Mouse (Mus musculus) lung, embryonic 14.5 days (tissue): ENCODE results near the gene Med10. TPM values are rescaled to one million over a fixed set of nuclear protein-coding genes. Genes with fewer than 3 reads are reported as not detected.
A peak's percentile ranks its signal among the peaks of the same experiment; 100 is the strongest.

Experiments used
- ATAC-seq: fragments of 200-750 bp; cut with Nextera tagmentation; 2 replicates; pipeline ENCODE4 v1.8.0; 2017; ENCODE audit warnings: mild to moderate bottlenecking, moderate TSS enrichment, moderate library complexity; ENCODE audit not compliant: insufficient read depth
- DNase-seq: peaks from one replicate; pipeline ENCODE4 v3.0.0-alpha.2; 2015
- H3K27ac ChIP-seq: fragments of 300-500 bp; sonication (generic); 2 replicates; pipeline ENCODE4 v1.5.1; 2014; ENCODE audit warnings: low read depth, mild to moderate bottlenecking, moderate library complexity
- H3K27me3 ChIP-seq: fragments of 300-500 bp; sonication (generic); 2 replicates; pipeline ENCODE4 v1.6.1; 2014; ENCODE audit warnings: low read length, control low read depth; ENCODE audit not compliant: insufficient read depth
- H3K36me3 ChIP-seq: fragments of 300-500 bp; sonication (generic); 2 replicates; pipeline ENCODE4 v1.6.1; 2014; ENCODE audit warnings: control low read depth; ENCODE audit not compliant: insufficient read depth
- H3K4me1 ChIP-seq: fragments of 300-500 bp; sonication (generic); 2 replicates; pipeline ENCODE4 v1.6.1; 2014; ENCODE audit warnings: antibody characterized with exemption, control low read depth; ENCODE audit not compliant: insufficient read depth
- H3K4me2 ChIP-seq: fragments of 300-500 bp; sonication (generic); 2 replicates; pipeline ENCODE4 v1.6.1; 2014; ENCODE audit warnings: mild to moderate bottlenecking
- H3K4me3 ChIP-seq: fragments of 300-500 bp; sonication (generic); 2 replicates; pipeline ENCODE4 v1.5.1; 2014; ENCODE audit warnings: low read depth, low read length
- H3K9ac ChIP-seq: fragments of 300-500 bp; sonication (generic); 2 replicates; pipeline ENCODE4 v1.6.1; 2014
- H3K9me3 ChIP-seq: fragments of 300-500 bp; sonication (generic); 2 replicates; pipeline ENCODE4 v1.6.1; 2016; ENCODE audit warnings: low read depth, low read length, control low read depth
- CTCF ChIP-seq: IDR thresholded peaks from 2 replicates; pipeline ENCODE4 v1.5.1; 2016; ENCODE audit warnings: antibody characterized with exemption, low read depth
- WGBS: fragments of 180-500 bp; shearing (Covaris S2); extraction: QIAGEN DNeasy Blood & Tissue Kit; methylation state at CpG from one replicate; pipeline ENCODE4 v1.1.7; 2014; 5-methylcytosine and 5-hydroxymethylcytosine counted together
- polyA plus RNA-seq: library from polyadenylated mRNA; unstranded; fragments of >200 nt; fragmentation: Nextera tagmentation; extraction: Ambion mirVana; gene quantifications from 2 replicates; pipeline ENCODE4 v1.2.1, GENCODE M21; 2014

The Med10 gene
- polyA plus RNA-seq, 1 experiment from 2014 or later, result 143 TPM

- Histone ChIP-seq H3K9me3 (no peaks in the 10 kb centered on the region), H3K36me3 (no peaks in the 10 kb centered on the region), H3K9ac (no peak overlapping the region), H3K4me1 (no peaks in the 10 kb centered on the region), H3K27ac (no peak overlapping the region), H3K4me2 (no peak overlapping the region), H3K4me3 (no peak overlapping the region), H3K27me3 (no peaks in the 10 kb centered on the region)
- no peak for TF ChIP-seq CTCF
- WGBS, result 82% methylated on average over 8 of the region's 8 CpGs
- no peak for ATAC-seq
- DNase-seq, result no peak
Observed at GRCm38 (mm10) chr13:69830606-69831005, 28.4 kb downstream of the Med10 start.

GRCm38 (mm10) chr13:69832578-69832977 lies 30.4 kb downstream of the Med10 start:
- ATAC-seq, result no peak
- WGBS, result 89% methylated on average over 9 of the region's 9 CpGs
- Histone ChIP-seq H3K4me1 (no peaks in the 10 kb centered on the region), H3K4me2 (no peak overlapping the region), H3K9ac (no peak overlapping the region), H3K27me3 (no peaks in the 10 kb centered on the region), H3K36me3 (no peaks in the 10 kb centered on the region), H3K27ac (no peak overlapping the region), H3K4me3 (no peak overlapping the region), H3K9me3 (no peaks in the 10 kb centered on the region)
- TF ChIP-seq CTCF, result no peak
- no peak for DNase-seq

GRCm38 (mm10) chr13:69833416-69833815 lies 31.2 kb downstream of the Med10 start:
- ATAC-seq, result no peak
- Histone ChIP-seq H3K4me2 (no peak overlapping the region), H3K36me3 (no peaks in the 10 kb centered on the region), H3K4me1 (no peaks in the 10 kb centered on the region), H3K9ac (no peak overlapping the region), H3K27ac (no peak overlapping the region), H3K9me3 (no peaks in the 10 kb centered on the region), H3K27me3 (no peaks in the 10 kb centered on the region), H3K4me3 (no peak overlapping the region)
- no peak for TF ChIP-seq CTCF
- no peak for DNase-seq
- WGBS, result 80% methylated on average over 11 of the region's 11 CpGs

- no peaks in the 10 kb centered on the region for H3K4me1 ChIP-seq
- no peaks in the 10 kb centered on the region for H3K9me3 ChIP-seq
- no peak overlapping the region for H3K9ac ChIP-seq
- no peaks in the 10 kb centered on the region for H3K27me3 ChIP-seq
- no peak overlapping the region for H3K4me3 ChIP-seq
- DNase-seq, result no peak
- no peaks in the 10 kb centered on the region for H3K36me3 ChIP-seq
- TF ChIP-seq CTCF, result no peak
- ATAC-seq, result no peak
- 71% methylated on average over 1 of the region's 1 CpGs for WGBS
- no peak overlapping the region for H3K27ac ChIP-seq
- no peak overlapping the region for H3K4me2 ChIP-seq
Observed at GRCm38 (mm10) chr13:69845592-69845991, 43.4 kb downstream of the Med10 start.

- no peaks in the 10 kb centered on the region for H3K27me3 ChIP-seq
- no peak overlapping the region for H3K4me3 ChIP-seq
- TF ChIP-seq CTCF, result no peak
- H3K36me3 ChIP-seq, result no peaks in the 10 kb centered on the region
- no peak overlapping the region for H3K27ac ChIP-seq
- no peak for DNase-seq
- no peaks in the 10 kb centered on the region for H3K4me1 ChIP-seq
- no peaks in the 10 kb centered on the region for H3K9me3 ChIP-seq
- WGBS, result 79% methylated on average over 1 of the region's 1 CpGs
- no peak for ATAC-seq
- H3K4me2 ChIP-seq, result no peak overlapping the region
- no peak overlapping the region for H3K9ac ChIP-seq
Observed at GRCm38 (mm10) chr13:69849579-69849978, 47.4 kb downstream of the Med10 start.

- DNase-seq (peak; percentile 77), ATAC-seq (no peak)
- H3K9ac ChIP-seq, result no peak overlapping the region
- no peaks in the 10 kb centered on the region for H3K27me3 ChIP-seq
- no peak overlapping the region for H3K4me2 ChIP-seq
- H3K36me3 ChIP-seq, result no peaks in the 10 kb centered on the region
- TF ChIP-seq CTCF, result no peak
- H3K4me1 ChIP-seq, result no peaks in the 10 kb centered on the region
- H3K9me3 ChIP-seq, result no peaks in the 10 kb centered on the region
- H3K4me3 ChIP-seq, result no peak overlapping the region
- H3K27ac ChIP-seq, result no peak overlapping the region
- WGBS, result 50% methylated on average over 5 of the region's 5 CpGs
Observed at GRCm38 (mm10) chr13:69852313-69852712, 50.1 kb downstream of the Med10 start.

- 75% methylated on average over 5 of the region's 5 CpGs for WGBS
- H3K27me3 ChIP-seq, result no peaks in the 10 kb centered on the region
- ATAC-seq, result no peak
Observed at GRCm38 (mm10) chr13:69853425-69854043, 51.3 kb downstream of the Med10 start.

GRCm38 (mm10) chr13:69855941-69856340 lies 53.7 kb downstream of the Med10 start:
- Histone ChIP-seq H3K4me2 (no peak overlapping the region), H3K4me1 (no peaks in the 10 kb centered on the region), H3K9me3 (no peaks in the 10 kb centered on the region), H3K27me3 (no peaks in the 10 kb centered on the region), H3K36me3 (no peaks in the 10 kb centered on the region), H3K4me3 (no peak overlapping the region), H3K9ac (no peak overlapping the region), H3K27ac (no peak overlapping the region)
- 88% methylated on average over 1 of the region's 1 CpGs for WGBS
- no peak for ATAC-seq
- DNase-seq, result no peak
- no peak for TF ChIP-seq CTCF

More at GRCm38 (mm10) chr13:69853425-69854043, 51.3 kb downstream of the Med10 start:
- H3K4me1 ChIP-seq, result no peaks in the 10 kb centered on the region
- H3K36me3 ChIP-seq, result no peaks in the 10 kb centered on the region
- H3K9me3 ChIP-seq, result no peaks in the 10 kb centered on the region
- no peak overlapping the region for H3K9ac ChIP-seq
- H3K4me2 ChIP-seq, result no peak overlapping the region
- no peak for DNase-seq
- H3K27ac ChIP-seq, result no peak overlapping the region
- no peak overlapping the region for H3K4me3 ChIP-seq
- no peak for TF ChIP-seq CTCF
